Mouse (Mus musculus): ENCODE measurements around the gene Ppfia1. TPM values are rescaled to one million over a fixed set of nuclear protein-coding genes. Genes with fewer than 3 reads are reported as not detected.

Gene Ppfia1
- polyA plus RNA-seq, 1 experiment from 2014 or later, result 42.5 TPM

DNA sequence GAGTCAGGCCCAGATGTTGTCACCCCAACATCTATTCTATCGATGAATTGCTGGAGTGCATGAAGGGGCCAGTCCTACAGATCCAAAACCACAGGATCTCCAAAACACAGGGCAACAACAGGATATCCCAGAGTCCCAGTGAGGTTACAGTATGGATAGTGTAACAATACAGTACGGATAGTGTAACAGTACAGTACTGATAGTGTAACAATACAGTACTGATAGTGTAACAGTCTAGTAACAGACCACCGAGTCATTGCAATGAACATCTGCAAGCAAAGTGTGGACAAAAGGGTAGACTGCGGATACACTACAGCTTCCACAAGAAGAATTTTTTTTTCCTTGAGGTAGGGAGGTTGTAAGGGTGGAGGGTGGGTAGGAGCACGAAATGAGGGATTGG lies 12.2 kb downstream of the Ppfia1 start:
- no peak for ATAC-seq (ENCODE audit: insufficient number of reproducible peaks, low FRiP score, low TSS enrichment, low read depth)
- H3K9me3 ChIP-seq, result no peaks in the 10 kb centered on the region
- H3K36me3 ChIP-seq, result no peaks in the 10 kb centered on the region
- no peaks in the 10 kb centered on the region for H3K27me3 ChIP-seq
- H3K27ac ChIP-seq, result no peak overlapping the region
- H3K4me3 ChIP-seq, result no peak overlapping the region
- WGBS, result 94% methylated on average over 5 of the region's 5 CpGs
- no peak overlapping the region for H3K9ac ChIP-seq
- 0 out of 2 replicates have a peak, but pooled peaks cover 3% of the 10 kb centered on the region for H3K4me1 ChIP-seq
- no peak overlapping the region for H3K4me2 ChIP-seq

DNA sequence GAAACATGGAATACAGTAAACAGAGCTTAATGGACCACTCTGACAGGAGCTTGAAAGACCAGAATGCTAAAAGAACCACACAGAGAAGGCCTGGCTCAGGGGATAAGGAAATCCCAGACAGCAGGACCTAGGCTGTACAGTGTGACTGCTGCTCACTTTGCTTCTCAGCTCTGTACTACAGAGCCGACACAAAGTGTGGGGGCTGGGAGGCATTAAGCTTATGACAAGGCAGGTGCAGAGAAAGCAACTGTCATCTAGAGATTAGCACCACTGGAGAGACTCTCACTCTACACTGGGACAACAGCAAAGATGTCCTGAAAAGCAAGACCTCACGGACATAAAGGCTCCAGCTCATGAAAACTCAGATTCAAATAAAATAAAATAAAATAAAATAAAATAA lies 14.4 kb downstream of the Ppfia1 start:
- H3K27me3 ChIP-seq, result no peaks in the 10 kb centered on the region
- no peaks in the 10 kb centered on the region for H3K9me3 ChIP-seq
- no peak overlapping the region for H3K4me3 ChIP-seq
- H3K36me3 ChIP-seq, result no peaks in the 10 kb centered on the region
- H3K4me1 ChIP-seq, result peaks cover 3% of the 10 kb centered on the region; the same call in 1 of the 2 replicates
- H3K9ac ChIP-seq, result no peak overlapping the region
- no peak overlapping the region for H3K4me2 ChIP-seq
- ATAC-seq (ENCODE audit: insufficient number of reproducible peaks, low FRiP score, low TSS enrichment, low read depth), result no peak
- H3K27ac ChIP-seq, result no peak overlapping the region
- WGBS, result 78% methylated on average over 2 of the region's 2 CpGs

GRCm38 (mm10) chr7:144538030-144538644 lies 15.4 kb downstream of the Ppfia1 start:
- H3K9me3 ChIP-seq, result no peaks in the 10 kb centered on the region
- no peaks in the 10 kb centered on the region for H3K36me3 ChIP-seq
- no peak overlapping the region for H3K4me3 ChIP-seq
- WGBS, result 68% methylated on average over 4 of the region's 4 CpGs
- no peak overlapping the region for H3K4me2 ChIP-seq
- H3K4me1 ChIP-seq, result peaks cover 3% of the 10 kb centered on the region; the same call in 1 of the 2 replicates
- no peaks in the 10 kb centered on the region for H3K27me3 ChIP-seq
- H3K9ac ChIP-seq, result no peak overlapping the region
- H3K27ac ChIP-seq, result no peak overlapping the region
- ATAC-seq (ENCODE audit: insufficient number of reproducible peaks, low FRiP score, low TSS enrichment, low read depth), result no peak

DNA sequence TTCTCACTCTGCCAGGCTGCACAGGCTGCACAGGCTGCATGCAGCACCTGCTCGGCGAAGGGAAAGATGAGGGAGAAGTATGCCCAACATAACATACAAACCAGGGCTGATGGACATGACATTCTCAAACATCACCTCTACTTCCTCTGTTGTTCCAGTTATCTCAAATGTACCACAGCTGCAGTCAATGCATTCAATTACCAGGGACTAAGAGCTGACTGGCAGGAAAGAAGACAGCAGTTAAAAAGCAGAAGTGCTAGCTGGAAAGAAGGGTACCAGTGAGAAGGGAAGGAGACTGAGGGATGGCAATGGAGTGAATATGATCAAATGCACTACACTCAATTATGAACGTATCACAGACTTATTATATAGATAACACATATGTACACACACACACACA lies 17.2 kb downstream of the Ppfia1 start:
- H3K27me3 ChIP-seq, result no peaks in the 10 kb centered on the region
- no peaks in the 10 kb centered on the region for H3K9me3 ChIP-seq
- peaks cover 8% of the 10 kb centered on the region; the same call in 1 of the 2 replicates for H3K4me1 ChIP-seq
- whole genome bisulfite sequencing, result 89% methylated on average over 3 of the region's 3 CpGs
- H3K9ac ChIP-seq, result no peak overlapping the region
- no peak overlapping the region for H3K4me3 ChIP-seq
- H3K36me3 ChIP-seq, result no peaks in the 10 kb centered on the region
- no peak overlapping the region for H3K4me2 ChIP-seq
- H3K27ac ChIP-seq, result no peak overlapping the region
- no peak for ATAC-seq (ENCODE audit: insufficient number of reproducible peaks, low FRiP score, low TSS enrichment, low read depth)

GRCm38 (mm10) chr7:144534773-144535172 lies 18.8 kb downstream of the Ppfia1 start:
- H3K4me3 ChIP-seq, result no peak overlapping the region
- no peak overlapping the region for H3K9ac ChIP-seq
- H3K9me3 ChIP-seq, result no peaks in the 10 kb centered on the region
- H3K27me3 ChIP-seq, result no peaks in the 10 kb centered on the region
- H3K36me3 ChIP-seq, result no peaks in the 10 kb centered on the region
- 52% methylated on average over 3 of the region's 3 CpGs for WGBS
- peaks cover 8% of the 10 kb centered on the region; the same call in 1 of the 2 replicates for H3K4me1 ChIP-seq
- no peak overlapping the region; the same call in 1 of the 2 replicates for H3K27ac ChIP-seq
- H3K4me2 ChIP-seq, result no peak overlapping the region
- no peak for ATAC-seq (ENCODE audit: insufficient number of reproducible peaks, low FRiP score, low TSS enrichment, low read depth)

DNA sequence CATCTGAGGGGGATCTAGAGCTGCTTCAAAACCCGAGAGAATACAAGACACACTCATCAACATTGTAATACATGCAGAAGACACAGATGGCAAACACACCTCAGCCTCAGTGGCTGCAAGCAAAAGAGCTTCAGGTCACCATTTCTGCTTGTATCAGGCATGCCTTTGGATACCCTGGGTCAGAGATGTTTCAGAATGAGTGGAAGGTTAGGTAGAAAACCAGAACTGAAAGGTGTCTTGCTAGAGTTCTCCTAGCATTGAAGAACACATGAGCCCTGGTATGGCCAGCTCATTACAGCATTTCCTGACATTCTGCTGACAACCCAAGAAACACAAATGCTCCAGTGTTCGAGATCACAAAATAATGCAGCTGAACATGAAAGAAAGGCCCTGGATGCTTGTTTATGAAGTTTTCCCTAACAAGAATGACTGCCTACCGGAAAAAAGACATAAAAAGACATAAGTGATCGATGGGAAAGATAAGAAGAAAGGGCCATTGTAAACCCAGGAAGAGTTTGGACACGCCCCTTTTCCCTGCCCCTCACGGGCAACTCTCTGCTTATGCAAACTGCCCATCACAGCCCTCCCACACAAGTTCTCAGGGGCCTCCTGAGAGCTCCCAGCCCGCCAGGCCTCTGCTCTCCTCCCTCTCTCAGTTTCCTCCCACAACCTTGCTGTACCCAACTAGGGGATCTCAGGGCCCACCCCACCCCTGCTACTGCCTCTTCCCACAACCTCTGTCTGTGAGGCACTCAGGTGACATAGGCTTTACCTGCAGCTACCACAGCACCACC lies 21.7 kb downstream of the Ppfia1 start:
- H3K27ac ChIP-seq, result no peak overlapping the region

DNA sequence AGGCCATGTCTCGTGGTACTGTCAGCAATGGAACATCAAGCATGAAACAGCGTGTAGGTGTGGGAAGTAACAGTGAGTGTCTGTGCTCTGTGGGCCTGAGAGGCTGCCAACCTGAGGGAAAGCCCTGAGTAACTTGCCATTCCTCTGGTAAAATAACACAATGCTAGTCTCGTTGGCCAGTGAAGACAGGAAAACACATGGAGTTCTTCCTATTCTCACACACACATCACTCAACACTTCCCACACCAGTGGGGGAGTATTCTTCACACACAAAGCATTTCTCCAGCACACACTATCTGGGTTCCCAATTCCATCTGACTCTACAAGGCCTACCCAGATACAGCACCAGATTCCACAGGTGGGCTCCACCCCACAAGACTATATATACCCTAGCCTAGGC lies 23.7 kb downstream of the Ppfia1 start:
- 78% methylated on average over 3 of the region's 3 CpGs for WGBS
- Histone ChIP-seq H3K4me2 (no peak overlapping the region), H3K4me3 (no peak overlapping the region), H3K36me3 (no peaks in the 10 kb centered on the region), H3K27me3 (no peaks in the 10 kb centered on the region), H3K9ac (no peak overlapping the region), H3K27ac (no peak overlapping the region), H3K4me1 (peaks cover 19% of the 10 kb centered on the region; the same call in 1 of the 2 replicates), H3K9me3 (no peaks in the 10 kb centered on the region)
- no peak for ATAC-seq (ENCODE audit: insufficient number of reproducible peaks, low FRiP score, low TSS enrichment, low read depth)

More for the DNA sequence above, 21.7 kb downstream of the Ppfia1 start:
- no peaks in the 10 kb centered on the region for H3K36me3 ChIP-seq
- no peaks in the 10 kb centered on the region for H3K9me3 ChIP-seq
- H3K4me2 ChIP-seq, result no peak overlapping the region
- H3K27me3 ChIP-seq, result no peaks in the 10 kb centered on the region
- WGBS, result 41% methylated on average over 7 of the region's 7 CpGs
- ATAC-seq (ENCODE audit: insufficient number of reproducible peaks, low FRiP score, low TSS enrichment, low read depth), result no peak
- H3K9ac ChIP-seq, result no peak overlapping the region
- H3K4me3 ChIP-seq, result no peak overlapping the region
- H3K4me1 ChIP-seq, result peaks cover 18% of the 10 kb centered on the region; the same call in 1 of the 2 replicates

DNA sequence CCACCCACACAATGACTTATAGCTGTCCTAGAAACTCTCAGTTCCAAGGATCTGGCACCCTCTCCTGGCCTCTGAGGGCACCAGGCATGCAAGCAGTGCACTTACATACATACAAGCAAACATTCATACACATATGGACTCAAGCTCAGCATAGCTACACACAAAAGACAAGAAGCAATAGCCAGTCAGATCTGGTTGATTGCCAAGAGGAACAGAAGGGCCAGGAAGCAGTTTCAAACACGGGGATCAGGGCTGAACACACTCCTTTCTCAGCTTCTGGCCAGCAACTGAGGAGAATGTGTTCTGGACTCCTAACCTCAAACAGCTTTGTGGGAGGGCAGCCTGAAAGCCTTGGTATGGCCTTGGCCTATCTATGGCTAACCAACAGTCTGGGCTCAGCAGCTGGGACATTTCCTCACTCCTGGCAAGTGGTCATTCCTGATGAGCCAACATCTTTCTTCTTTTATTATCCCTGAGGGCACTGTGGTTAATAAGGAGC lies 25.8 kb downstream of the Ppfia1 start:
- no peaks in the 10 kb centered on the region for H3K9me3 ChIP-seq
- 39% methylated on average over 1 of the region's 1 CpGs for WGBS
- H3K4me1 ChIP-seq, result peaks cover 19% of the 10 kb centered on the region; the same call in 1 of the 2 replicates
- no peaks in the 10 kb centered on the region for H3K36me3 ChIP-seq
- H3K27ac ChIP-seq, result no peak overlapping the region
- ATAC-seq (ENCODE audit: insufficient number of reproducible peaks, low FRiP score, low TSS enrichment, low read depth), result no peak
- H3K9ac ChIP-seq, result no peak overlapping the region
- no peaks in the 10 kb centered on the region for H3K27me3 ChIP-seq
- H3K4me3 ChIP-seq, result no peak overlapping the region
- no peak overlapping the region for H3K4me2 ChIP-seq

GRCm38 (mm10) chr7:144526649-144527048 lies 26.9 kb downstream of the Ppfia1 start:
- H3K4me2 ChIP-seq, result no peak overlapping the region
- no peak overlapping the region for H3K27ac ChIP-seq
- H3K9me3 ChIP-seq, result no peaks in the 10 kb centered on the region
- H3K4me1 ChIP-seq, result peaks cover 14% of the 10 kb centered on the region; the same call in 1 of the 2 replicates
- H3K9ac ChIP-seq, result no peak overlapping the region
- no peak overlapping the region for H3K4me3 ChIP-seq
- no peak for ATAC-seq (ENCODE audit: insufficient number of reproducible peaks, low FRiP score, low TSS enrichment, low read depth)
- WGBS, result 20% methylated on average over 2 of the region's 2 CpGs
- no peaks in the 10 kb centered on the region for H3K27me3 ChIP-seq
- H3K36me3 ChIP-seq, result no peaks in the 10 kb centered on the region

GRCm38 (mm10) chr7:144524427-144525191 lies 28.9 kb downstream of the Ppfia1 start:
- Histone ChIP-seq H3K4me1 (peaks cover 14% of the 10 kb centered on the region; the same call in 1 of the 2 replicates), H3K4me3 (no peak overlapping the region), H3K4me2 (no peak overlapping the region), H3K9ac (no peak overlapping the region), H3K36me3 (peaks cover 14% of the 10 kb centered on the region), H3K27ac (no peak overlapping the region), H3K27me3 (no peaks in the 10 kb centered on the region), H3K9me3 (no peaks in the 10 kb centered on the region)
- ATAC-seq (ENCODE audit: insufficient number of reproducible peaks, low FRiP score, low TSS enrichment, low read depth), result no peak
- 88% methylated on average over 6 of the region's 6 CpGs for WGBS

DNA sequence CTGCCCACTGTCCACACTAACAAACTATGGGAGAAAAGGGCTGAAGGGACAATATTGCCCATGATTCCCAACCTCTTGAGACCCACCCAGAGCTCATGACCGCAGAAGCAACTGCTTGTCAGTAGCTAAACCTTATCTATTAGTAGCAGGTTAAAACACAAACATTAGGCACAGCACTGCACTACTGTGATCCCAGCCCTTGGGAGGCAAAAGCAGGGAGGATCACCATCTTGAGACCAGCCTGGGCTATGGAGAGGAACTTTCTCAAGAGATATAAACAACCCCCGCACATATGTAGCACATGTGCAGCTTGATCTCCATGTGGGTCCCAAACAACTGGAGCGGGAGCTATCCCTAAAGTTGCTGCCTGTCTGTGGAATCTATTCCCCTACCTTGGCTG lies 30.1 kb downstream of the Ppfia1 start:
- H3K4me3 ChIP-seq, result no peak overlapping the region
- H3K9me3 ChIP-seq, result no peaks in the 10 kb centered on the region
- 81% methylated on average over 3 of the region's 3 CpGs for WGBS
- ATAC-seq (ENCODE audit: insufficient number of reproducible peaks, low FRiP score, low TSS enrichment, low read depth), result no peak
- no peak overlapping the region for H3K4me2 ChIP-seq
- H3K9ac ChIP-seq, result no peak overlapping the region
- peaks cover 14% of the 10 kb centered on the region; the same call in 1 of the 2 replicates for H3K4me1 ChIP-seq
- no peak overlapping the region for H3K27ac ChIP-seq
- peaks cover 26% of the 10 kb centered on the region for H3K36me3 ChIP-seq
- H3K27me3 ChIP-seq, result no peaks in the 10 kb centered on the region
